Mouse (Mus musculus): Measurements from ENCODE around the gene Mak. TPM values are rescaled to one million over a fixed set of nuclear protein-coding genes. Genes with fewer than 3 reads are reported as not detected.

Mak gene
- 1 to 10 TPM; 2.9 to 3.0 TPM for total RNA-seq (2021)
- long read RNA-seq, experiment 1, partial matches to known transcripts, result 0 of 6 reads
- long read RNA-seq, experiment 1, other reads (novel, unspliced or antisense), result 6 of 6 reads
- long read RNA-seq, experiment 2, partial matches to known transcripts, result 1 of 2 reads
- long read RNA-seq, experiment 2, other reads (novel, unspliced or antisense), result 1 of 2 reads

GRCm38 (mm10) chr13:41079421-41079780, at the start of gene Mak:
TSS of gene Mak (minus strand) at chr13:41079706.
- DNase-seq (ENCODE audit: low spot score in 2 of 2), result peak; percentile 58 to 78

GRCm38 (mm10) chr13:41129061-41129460, 49.6 kb upstream of the Mak start:
- peak; percentile 13 to 23 for DNase-seq (ENCODE audit: low spot score in 2 of 2)

DNA sequence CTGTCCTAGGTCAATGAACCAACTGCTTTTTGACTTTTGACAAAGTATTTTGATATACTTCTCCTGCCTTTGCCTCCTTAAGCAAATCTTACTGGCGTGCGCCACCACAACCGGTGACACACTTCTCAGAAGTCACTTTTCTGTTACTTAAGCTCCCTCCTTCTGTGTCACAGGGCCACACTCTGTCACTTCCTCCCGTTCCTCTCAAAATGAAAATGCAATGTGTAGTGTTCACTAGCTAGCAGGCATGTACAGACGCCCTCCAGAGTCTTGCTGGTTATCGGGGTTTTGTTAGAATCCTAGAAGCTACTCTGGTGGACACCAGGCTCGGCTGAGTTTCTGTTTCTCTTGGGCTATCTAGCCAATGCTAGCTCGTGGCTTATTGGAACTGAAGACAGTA, 48.8 kb upstream of the Mak start:
- no peak for DNase-seq (ENCODE audit: low spot score in 2 of 2)

DNA sequence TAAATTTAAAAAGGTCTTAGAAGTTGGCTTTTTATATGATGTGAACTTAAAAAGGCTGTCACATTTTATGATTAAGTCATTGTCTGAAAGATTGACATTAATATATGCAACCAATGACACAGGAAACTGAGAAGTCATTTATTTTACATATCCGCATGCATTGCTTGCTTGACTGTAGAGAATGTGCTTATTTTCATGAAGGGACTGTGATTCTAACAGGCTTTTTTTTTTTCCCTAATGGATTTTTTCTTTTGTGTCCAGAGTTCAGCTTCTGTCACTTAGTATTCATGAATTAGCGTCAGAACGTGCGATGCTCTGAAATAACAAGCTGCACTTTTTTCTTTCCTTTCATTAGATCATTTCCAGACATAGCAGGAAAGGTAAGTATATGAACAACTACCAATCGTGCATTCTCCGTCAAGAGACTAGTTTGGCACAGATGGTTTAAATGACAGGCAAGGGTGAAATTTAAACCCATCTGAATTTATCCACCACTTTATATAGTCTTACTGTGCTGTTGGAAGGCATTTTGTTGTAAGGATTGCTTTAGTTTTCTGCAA, 44.2 kb upstream of the Mak start:
- no peak for DNase-seq (ENCODE audit: low spot score in 2 of 2)

- DNase-seq (ENCODE audit: low spot score in 2 of 2), result no peak
Measured at GRCm38 (mm10) chr13:41119152-41119945, 39.8 kb upstream of the Mak start.

DNA sequence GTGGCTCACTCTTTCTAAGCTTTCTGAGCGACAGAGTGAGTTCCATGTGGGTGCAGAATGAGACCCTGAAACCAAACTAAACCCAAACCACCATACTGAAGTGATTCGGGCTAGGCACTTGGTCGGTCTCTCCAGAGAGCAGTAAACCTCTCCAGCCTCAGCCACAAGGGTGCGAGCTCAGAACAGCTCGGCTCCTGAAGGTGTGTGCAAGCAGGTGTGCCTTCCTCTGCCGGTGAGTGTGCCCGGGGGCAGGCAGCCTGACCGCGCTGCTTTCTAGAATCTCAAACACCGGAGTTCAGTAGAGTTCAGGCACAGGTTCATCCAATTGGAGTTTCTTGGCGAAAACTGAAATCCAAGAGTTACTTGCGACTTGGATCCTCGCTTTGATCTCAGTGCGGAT, 34.4 kb upstream of the Mak start, which contains the start of gene Sycp2l:
Sycp2l (plus strand) TSS at position 368 of the 400 bp plus-strand sequence.
- DNase-seq (ENCODE audit: low spot score in 2 of 2), result no peak

- DNase-seq (ENCODE audit: low spot score in 2 of 2), result no peak
Measured at GRCm38 (mm10) chr13:41110935-41111334, 31.4 kb upstream of the Mak start, which contains the start of gene Gcm2. TSS of gene Gcm2 (minus strand) at chr13:41111035.

DNA sequence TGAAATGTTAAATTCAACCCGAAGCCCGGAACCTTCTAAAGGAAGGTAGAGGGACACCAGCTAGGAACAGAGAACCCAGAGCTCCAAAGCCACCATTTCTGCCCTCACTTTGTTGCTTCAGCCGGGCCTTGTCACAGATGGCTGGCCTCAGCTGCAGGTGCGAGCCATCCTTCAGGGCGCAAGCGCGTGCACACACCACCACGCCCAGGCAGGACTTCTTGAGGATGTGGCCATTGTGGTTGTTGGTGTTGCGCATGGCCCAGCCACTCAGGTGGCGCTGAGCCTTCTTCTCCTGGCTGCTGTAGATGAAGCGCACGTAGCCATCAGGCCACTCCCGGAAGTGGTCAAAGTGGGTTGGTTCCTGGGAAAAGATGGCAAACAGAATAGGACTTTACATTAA, 26.0 kb upstream of the Mak start:
- no peak for DNase-seq (ENCODE audit: low spot score in 2 of 2)

GRCm38 (mm10) chr13:41103841-41104525, 24.5 kb upstream of the Mak start:
- DNase-seq (ENCODE audit: low spot score in 2 of 2), result no peak

DNA sequence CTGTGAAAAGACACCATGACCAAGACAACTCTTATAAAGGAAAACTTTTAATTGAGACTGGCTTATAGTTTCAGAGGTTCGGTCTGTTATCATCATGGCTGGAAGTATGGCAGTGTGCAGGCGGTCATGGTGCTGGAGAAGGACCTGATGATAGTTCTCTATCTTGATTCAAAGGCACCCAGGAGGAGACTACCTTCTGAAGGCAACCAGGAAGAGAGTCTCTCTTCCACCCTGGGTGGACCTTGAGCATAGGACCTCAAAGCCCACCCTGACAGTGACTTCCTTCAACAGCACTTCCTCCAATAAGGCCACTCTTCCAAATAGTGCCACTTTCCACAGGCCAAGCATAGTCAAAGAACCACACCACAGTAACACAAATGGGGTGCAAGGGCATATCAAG, 20.5 kb upstream of the Mak start:
- DNase-seq (ENCODE audit: low spot score in 2 of 2), result no peak

DNA sequence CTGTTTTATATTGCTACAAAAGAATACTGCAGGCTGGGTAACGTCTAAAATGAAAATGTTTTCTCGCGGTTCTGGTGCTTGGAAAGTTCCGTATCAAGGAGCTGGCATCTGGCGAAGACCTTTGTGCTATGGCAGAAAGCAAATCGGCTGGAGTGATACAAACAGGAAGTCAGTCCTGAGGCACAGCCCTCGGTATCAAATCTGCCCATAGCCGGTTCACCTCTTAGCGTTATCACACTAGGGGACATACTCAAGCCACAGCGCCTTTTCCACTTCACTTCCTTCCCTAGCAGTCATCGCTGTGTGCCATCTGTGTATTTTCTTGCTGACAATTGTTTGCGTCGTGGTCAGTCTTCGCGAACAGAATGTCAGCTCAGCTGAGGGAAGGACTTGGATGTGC, 18.8 kb upstream of the Mak start:
- no peak for DNase-seq (ENCODE audit: low spot score in 2 of 2)

- no peak for DNase-seq (ENCODE audit: low spot score in 2 of 2)
Measured at GRCm38 (mm10) chr13:41097324-41098058, 18.0 kb upstream of the Mak start.

- no peak for DNase-seq (ENCODE audit: low spot score in 2 of 2)
Measured at GRCm38 (mm10) chr13:41094160-41094559, 14.7 kb upstream of the Mak start.

- DNase-seq (ENCODE audit: low spot score in 2 of 2), result no peak
Measured at GRCm38 (mm10) chr13:41091271-41091670, 11.8 kb upstream of the Mak start.

DNA sequence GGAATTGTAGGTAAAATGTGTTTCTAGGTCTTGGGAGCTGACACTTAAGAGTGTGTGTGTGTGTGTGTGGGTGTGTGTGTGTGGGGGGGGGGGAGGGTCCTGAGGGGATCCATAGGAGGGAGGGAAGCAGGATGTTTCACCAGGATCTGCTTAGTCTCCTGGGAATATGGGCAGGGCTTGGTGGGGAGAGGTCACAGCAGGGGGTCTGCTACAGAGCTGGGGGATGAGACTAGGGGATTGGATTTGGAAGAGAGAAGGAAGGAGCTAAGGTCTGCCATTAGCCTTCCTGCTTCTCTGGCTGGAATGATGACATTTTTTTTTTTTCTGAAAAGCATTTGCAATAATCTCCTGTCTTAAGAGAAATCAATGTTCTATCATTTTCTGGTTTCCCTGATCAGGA, 9.2 kb upstream of the Mak start:
- no peak for DNase-seq (ENCODE audit: low spot score in 2 of 2)

DNA sequence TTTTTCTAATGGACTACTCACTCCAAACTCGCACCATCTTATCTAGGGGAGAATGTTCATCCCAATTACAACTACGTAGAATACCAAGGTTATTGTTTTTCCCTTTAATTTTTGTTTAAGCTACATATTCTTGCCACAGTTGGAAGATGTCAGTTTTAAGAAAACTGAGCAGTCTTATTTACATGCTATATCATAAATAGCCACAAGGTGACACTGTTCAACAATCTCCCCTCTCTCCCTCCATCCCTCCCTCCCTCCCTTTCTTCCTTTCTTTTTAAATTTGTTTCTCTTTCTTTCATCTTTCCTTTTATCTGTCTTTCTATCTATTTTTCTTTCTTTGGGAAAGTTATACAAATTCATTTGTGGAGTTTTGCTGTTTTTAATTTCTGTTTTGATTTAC, 5.6 kb upstream of the Mak start:
- no peak for DNase-seq (ENCODE audit: low spot score in 2 of 2)

DNA sequence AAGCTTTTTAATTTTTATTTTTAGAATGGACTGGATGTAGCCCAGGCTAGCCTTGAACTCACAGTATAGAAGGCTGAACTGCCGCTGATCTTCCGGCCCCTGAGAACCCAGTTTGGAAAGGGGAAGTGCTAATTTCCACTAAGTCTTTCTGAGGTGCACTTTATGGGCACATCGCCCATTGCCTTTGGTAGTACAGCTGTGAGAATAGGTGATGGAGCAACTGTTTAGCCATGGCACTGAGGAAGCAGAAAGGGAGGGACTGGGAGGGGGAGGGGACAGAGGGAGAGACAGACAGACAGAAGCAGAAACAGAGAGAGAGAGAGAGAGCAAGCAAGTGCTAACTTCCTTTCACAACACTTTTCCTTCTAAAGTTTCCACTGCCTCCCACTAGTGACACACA, 5.0 kb upstream of the Mak start:
- no peak for DNase-seq (ENCODE audit: low spot score in 2 of 2)

GRCm38 (mm10) chr13:41080700-41081099, 1.2 kb upstream of the Mak start:
- DNase-seq (ENCODE audit: low spot score in 2 of 2), result no peak

- no peak for DNase-seq (ENCODE audit: low spot score in 2 of 2)
Measured at GRCm38 (mm10) chr13:41079859-41080258, 353 bp upstream of the Mak start.

GRCm38 (mm10) chr13:41078690-41079420, 651 bp downstream of the Mak start:
- DNase-seq (ENCODE audit: low spot score in 2 of 2), result no peak

- DNase-seq (ENCODE audit: low spot score in 2 of 2), result no peak
Measured at GRCm38 (mm10) chr13:41077921-41078320, 1.6 kb downstream of the Mak start.

Measured in left cerebral cortex, adult 18-20 months (tissue).